Mouse (Mus musculus) olfactory bulb, adult 2 months (tissue): Measurements from ENCODE around the gene Zfp981. TPM values are rescaled to one million over a fixed set of nuclear protein-coding genes. Genes with fewer than 3 reads are reported as not detected.
"Not testable (repeated sequence)": the region's sequence is repeated elsewhere in the genome, so short reads cannot be mapped to it uniquely, and the experiment has no call there.

Experiments
- H3K27ac ChIP-seq: fragments of 200-500 bp; 2 replicates; pipeline ENCODE4 v1.5.1; 2012; ENCODE audit warnings: low read depth, low read length; ENCODE audit not compliant: insufficient read depth
- H3K4me1 ChIP-seq: fragments of 200-500 bp; 2 replicates; pipeline ENCODE4 v1.6.1; 2012; ENCODE audit warnings: low read length; ENCODE audit not compliant: control insufficient read depth, insufficient read depth
- H3K4me3 ChIP-seq: fragments of 200-500 bp; 2 replicates; pipeline ENCODE4 v1.5.1; 2012; ENCODE audit warnings: mild to moderate bottlenecking, low read depth, low read length, moderate library complexity; ENCODE audit not compliant: insufficient read depth
- CTCF ChIP-seq: fragments of 200-500 bp; IDR thresholded peaks from 2 replicates; pipeline ENCODE4 v1.5.1; 2012; ENCODE audit warnings: low read depth, mild to moderate bottlenecking, low read length, moderate library complexity; ENCODE audit not compliant: insufficient read depth
- POLR2A ChIP-seq: fragments of 200-500 bp; IDR thresholded peaks from 2 replicates; pipeline ENCODE4 v1.6.1; 2012; ENCODE audit warnings: mild to moderate bottlenecking, low read depth, low read length, moderate library complexity; ENCODE audit not compliant: insufficient read depth
- WGBS: fragments of 180-500 bp; shearing (Covaris S2); methylation state at CpG from one replicate; pipeline ENCODE4 v1.1.7; 2018; 5-methylcytosine and 5-hydroxymethylcytosine counted together
- polyA plus RNA-seq: library from polyadenylated mRNA; stranded (reverse); fragments of >200 nt; gene quantifications from 2 replicates; pipeline ENCODE4 v1.2.4, GENCODE M21; 2012; ENCODE audit warnings: low replicate concordance; ENCODE audit not compliant: missing spikeins, insufficient read depth, insufficient read length

Gene Zfp981
- polyA plus RNA-seq, 1 experiment: not detected

- Histone ChIP-seq H3K4me3 (no peak overlapping the region), H3K27ac (no peak overlapping the region), H3K4me1 (no peaks in the 10 kb centered on the region)
- TF ChIP-seq CTCF (no peak), POLR2A (no peak)
Observed at GRCm38 (mm10) chr4:146492439-146492838, 9.4 kb upstream of the Zfp981 start.

DNA sequence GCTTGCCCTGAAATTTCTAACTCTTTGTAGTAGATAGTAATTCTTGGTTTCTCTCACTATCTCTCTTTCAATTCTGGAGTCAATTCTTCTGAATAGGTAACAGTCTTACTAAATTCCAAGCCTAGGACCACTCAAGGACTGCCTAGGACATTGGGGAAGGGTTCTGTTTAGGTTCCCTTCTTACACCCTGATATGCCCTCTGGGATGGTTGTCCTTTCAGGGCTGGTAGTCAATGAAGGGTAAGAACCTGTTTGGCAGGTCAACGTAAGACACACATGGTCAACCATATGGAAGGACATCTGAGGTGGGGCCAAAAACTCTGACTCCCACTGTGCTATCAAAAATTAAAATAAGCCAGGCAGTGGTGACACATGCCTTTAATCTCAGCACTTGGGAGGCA lies 9.0 kb upstream of the Zfp981 start:
- WGBS: 40% methylated on average over 1 of the region's 1 CpGs
- TF ChIP-seq CTCF (no peak), POLR2A (no peak)

GRCm38 (mm10) chr4:146493319-146493907 lies 8.4 kb upstream of the Zfp981 start:
- not testable (repeated sequence) for H3K27ac ChIP-seq

More for the DNA sequence above, 9.0 kb upstream of the Zfp981 start:
- no peak overlapping the region for H3K4me3 ChIP-seq
- no peak overlapping the region for H3K27ac ChIP-seq
- no peaks in the 10 kb centered on the region for H3K4me1 ChIP-seq

DNA sequence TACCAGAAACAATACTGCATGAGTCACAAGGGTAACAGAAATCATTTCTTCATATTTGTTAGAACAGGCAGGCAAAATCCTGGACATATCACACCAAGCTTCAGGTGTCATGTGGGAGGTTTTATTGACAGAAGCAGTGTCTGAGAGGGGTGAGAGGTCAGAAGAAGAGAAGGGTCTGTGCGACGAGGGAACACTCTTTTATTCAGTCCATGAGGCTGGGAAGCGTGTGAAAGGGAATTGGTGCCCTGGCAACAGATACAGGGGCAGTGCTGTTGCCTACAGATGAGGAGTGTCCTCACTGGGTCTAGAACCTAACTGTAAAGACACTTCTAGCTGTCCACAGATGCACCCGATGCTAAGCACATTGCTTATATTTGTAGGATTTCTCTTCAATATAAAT lies 6.8 kb upstream of the Zfp981 start:
- Histone ChIP-seq H3K27ac (no peak overlapping the region), H3K4me3 (no peak overlapping the region), H3K4me1 (no peaks in the 10 kb centered on the region)
- no peak for TF ChIP-seq CTCF
- 69% methylated on average over 4 of the region's 4 CpGs for WGBS

More at GRCm38 (mm10) chr4:146493319-146493907, 8.4 kb upstream of the Zfp981 start:
- not testable (repeated sequence) for H3K4me3 ChIP-seq, H3K4me1 ChIP-seq
- WGBS: 87% methylated on average over 6 of the region's 6 CpGs

GRCm38 (mm10) chr4:146497695-146498275 lies 4.0 kb upstream of the Zfp981 start:
- not testable (repeated sequence) for H3K27ac ChIP-seq, H3K4me1 ChIP-seq, H3K4me3 ChIP-seq
- WGBS: 81% methylated on average over 9 of the region's 9 CpGs

DNA sequence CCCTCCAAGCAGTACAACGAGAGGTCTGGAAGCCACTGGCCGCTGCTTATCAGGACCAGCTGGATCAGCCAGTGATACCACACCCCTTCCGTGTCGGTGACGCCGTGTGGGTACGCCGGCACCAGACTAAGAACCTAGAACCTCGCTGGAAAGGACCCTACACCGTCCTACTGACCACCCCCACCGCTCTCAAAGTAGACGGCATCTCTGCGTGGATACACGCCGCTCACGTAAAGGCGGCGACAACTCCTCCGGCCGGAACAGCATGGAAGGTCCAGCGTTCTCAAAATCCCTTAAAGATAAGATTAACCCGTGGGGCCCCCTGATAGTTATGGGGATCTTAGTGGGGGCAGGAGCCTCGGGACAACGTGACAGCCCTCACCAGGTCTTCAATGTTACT lies 7.2 kb downstream of the Zfp981 start:
- 96% methylated on average over 23 of the region's 24 CpGs for WGBS
- H3K27ac ChIP-seq, H3K4me1 ChIP-seq, H3K4me3 ChIP-seq: not testable (repeated sequence)

GRCm38 (mm10) chr4:146511871-146512270 lies 10.0 kb downstream of the Zfp981 start:
- H3K27ac ChIP-seq, H3K4me1 ChIP-seq, H3K4me3 ChIP-seq: not testable (repeated sequence)

- Histone ChIP-seq H3K4me1 (no peaks in the 10 kb centered on the region), H3K27ac (no peak overlapping the region), H3K4me3 (no peak overlapping the region)
- WGBS: 46% methylated on average over 1 of the region's 1 CpGs
- TF ChIP-seq POLR2A (no peak), CTCF (no peak)
Observed at GRCm38 (mm10) chr4:146516474-146516873, 14.6 kb downstream of the Zfp981 start.

GRCm38 (mm10) chr4:146517150-146517549 lies 15.3 kb downstream of the Zfp981 start:
- H3K4me3 ChIP-seq, H3K4me1 ChIP-seq, H3K27ac ChIP-seq: not testable (repeated sequence)
- WGBS: 53% methylated on average over 2 of the region's 2 CpGs

DNA sequence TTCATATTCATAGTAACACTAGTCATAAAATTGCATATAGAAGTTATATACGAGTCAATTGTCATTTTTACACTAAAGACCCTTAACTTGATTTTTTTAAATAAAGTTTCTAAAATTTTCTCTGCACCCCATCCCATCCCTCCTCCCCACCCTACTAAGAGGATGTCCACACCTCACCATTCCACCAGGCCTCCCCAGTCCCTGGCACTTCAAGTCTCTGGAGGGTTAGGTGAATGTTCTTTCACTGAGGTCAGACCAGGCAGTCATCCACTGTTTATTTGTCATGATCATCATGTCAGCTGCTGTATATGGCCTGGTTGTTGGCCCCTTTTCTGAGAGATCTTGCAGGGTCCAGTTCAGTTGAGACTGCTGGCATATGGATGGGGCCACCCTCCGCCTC lies 18.9 kb downstream of the Zfp981 start:
- no peak overlapping the region for H3K4me3 ChIP-seq
- H3K4me1 ChIP-seq: no peaks in the 10 kb centered on the region
- no peak overlapping the region for H3K27ac ChIP-seq
- TF ChIP-seq CTCF (no peak), POLR2A (no peak)
- WGBS: 83% methylated on average over 2 of the region's 2 CpGs

GRCm38 (mm10) chr4:146534574-146534973 lies 32.7 kb downstream of the Zfp981 start:
- TF ChIP-seq POLR2A (no peak), CTCF (no peak)
- Histone ChIP-seq H3K4me1 (no peaks in the 10 kb centered on the region), H3K27ac (no peak overlapping the region), H3K4me3 (no peak overlapping the region)
- 84% methylated on average over 4 of the region's 4 CpGs for WGBS
